Mouse (Mus musculus) cerebellum, adult 2 months (tissue): ENCODE measurements at regions not wholly inside any gene's neighbourhood (a gene's known extent, or its start where the extent isn't known, plus 50 kb on each side); places are given as distances from the start of the nearest gene placed in this dataset.

ENCODE experiments used
- CTCF ChIP-seq: fragments of 200-500 bp; IDR thresholded peaks from 2 replicates; pipeline ENCODE4 v1.5.1; 2011; ENCODE audit warnings: low read depth, mild to moderate bottlenecking, control low read depth, low read length, moderate library complexity, borderline replicate concordance; ENCODE audit not compliant: insufficient read depth
- POLR2A ChIP-seq: fragments of 200-500 bp; IDR thresholded peaks from 2 replicates; pipeline ENCODE4 v1.6.1; 2011; ENCODE audit warnings: low read length, control low read depth, borderline replicate concordance; ENCODE audit not compliant: insufficient read depth

GRCm38 (mm10) chr3:17281231-17281630, 667.0 kb upstream of the Cypt12 start:
- no peak for TF ChIP-seq POLR2A
- TF ChIP-seq CTCF = no peak
